Mouse (Mus musculus): Measurements from ENCODE around the gene Il17re. TPM values are rescaled to one million over a fixed set of nuclear protein-coding genes. Genes with fewer than 3 reads are reported as not detected.

The Il17re gene
- polyA plus RNA-seq, 1 experiment: not detected

DNA sequence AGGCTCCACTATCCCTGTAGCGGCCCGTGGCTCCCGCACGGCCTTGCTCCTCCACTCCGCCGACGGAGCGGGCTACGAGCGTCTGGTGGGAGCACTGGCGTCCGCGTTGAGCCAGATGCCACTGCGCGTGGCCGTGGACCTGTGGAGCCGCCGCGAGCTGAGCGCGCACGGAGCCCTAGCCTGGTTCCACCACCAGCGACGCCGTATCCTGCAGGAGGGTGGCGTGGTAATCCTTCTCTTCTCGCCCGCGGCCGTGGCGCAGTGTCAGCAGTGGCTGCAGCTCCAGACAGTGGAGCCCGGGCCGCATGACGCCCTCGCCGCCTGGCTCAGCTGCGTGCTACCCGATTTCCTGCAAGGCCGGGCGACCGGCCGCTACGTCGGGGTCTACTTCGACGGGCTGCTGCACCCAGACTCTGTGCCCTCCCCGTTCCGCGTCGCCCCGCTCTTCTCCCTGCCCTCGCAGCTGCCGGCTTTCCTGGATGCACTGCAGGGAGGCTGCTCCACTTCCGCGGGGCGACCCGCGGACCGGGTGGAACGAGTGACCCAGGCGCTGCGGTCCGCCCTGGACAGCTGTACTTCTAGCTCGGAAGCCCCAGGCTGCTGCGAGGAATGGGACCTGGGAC is 24.3 kb downstream of the Il17re start:
- H3K79me2 ChIP-seq (ENCODE audit: control insufficient read depth, insufficient read depth): no peaks in the 10 kb centered on the region
- H3ac ChIP-seq (ENCODE audit: control insufficient read depth, insufficient read length): no peak overlapping the region
- TF ChIP-seq USF1 (IDR thresholded peaks at IDR 0.05; ENCODE audit: low read depth) (no peak), POLR2AphosphoS2 (IDR thresholded peaks at IDR 0.05; ENCODE audit: insufficient read length, low read depth) (no peak), REST (IDR thresholded peaks at IDR 0.05; ENCODE audit: insufficient read depth, insufficient read length) (no peak), E2F4 (IDR thresholded peaks at IDR 0.05; ENCODE audit: insufficient read depth) (no peak), POLR2A (IDR thresholded peaks at IDR 0.05; ENCODE audit: insufficient read length, low read depth) (no peak), SRF (IDR thresholded peaks at IDR 0.05; ENCODE audit: control insufficient read depth, insufficient read length, low read depth) (no peak), CEBPB (IDR thresholded peaks at IDR 0.05; ENCODE audit: insufficient read depth, poor library complexity, severe bottlenecking) (no peak), TCF12 (IDR thresholded peaks at IDR 0.05; ENCODE audit: insufficient read depth, poor library complexity, severe bottlenecking) (no peak), MAX (IDR thresholded peaks at IDR 0.05; ENCODE audit: low read depth) (no peak), MYOG (IDR thresholded peaks at IDR 0.05; ENCODE audit: control insufficient read depth in 1 of 3, insufficient read depth in 1 of 3, insufficient read length in 2 of 3, low read depth in 2 of 3) (no peak), TCF3 (IDR thresholded peaks at IDR 0.05; ENCODE audit: insufficient read length, low read depth) (no peak), MYOD1 (IDR thresholded peaks at IDR 0.05; ENCODE audit: control insufficient read depth in 1 of 3, insufficient read length in 2 of 3, low read depth in 2 of 3) (no peak)
- peaks cover 4% of the 10 kb centered on the region for H3K36me3 ChIP-seq (ENCODE audit: control insufficient read depth, insufficient read depth)
- H3K4me2 ChIP-seq (ENCODE audit: low read depth): peak overlapping the region; percentile 80
- peak overlapping the region; percentile 33 for H3K4me3 ChIP-seq
- no peaks in the 10 kb centered on the region for H3K27me3 ChIP-seq (ENCODE audit: control insufficient read depth, insufficient read depth, insufficient read length)

DNA sequence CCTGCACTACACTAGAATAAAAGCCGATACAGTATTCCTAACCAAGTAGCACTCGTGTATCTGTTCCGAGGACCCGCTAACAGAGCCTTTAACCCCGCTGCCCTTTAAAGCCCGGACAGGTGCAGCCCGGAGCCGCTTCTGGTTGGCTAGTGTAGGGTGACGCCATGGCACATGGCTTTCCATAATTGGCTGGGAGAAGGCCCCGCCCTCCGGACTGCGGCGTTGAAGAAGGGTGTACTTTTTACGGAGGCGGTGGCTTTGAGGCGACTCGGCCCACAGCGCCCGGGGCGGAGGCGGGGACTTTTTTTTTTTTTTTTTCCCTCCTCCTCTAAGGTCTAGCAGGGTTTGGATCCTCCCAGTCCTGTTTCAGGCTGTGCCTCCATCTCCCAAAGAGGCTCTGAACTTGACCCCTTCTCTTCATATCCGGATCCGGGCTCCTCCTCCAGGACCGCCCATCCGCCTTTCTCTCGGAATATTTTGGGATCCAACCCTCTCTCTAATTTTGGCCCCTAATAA is 24.9 kb downstream of the Il17re start, which contains the start of gene Creld1:
Gene Creld1 (plus strand): TSS at position 198 of the 516 bp plus-strand sequence.
- no peak within 1 kb of the TSS for H3ac ChIP-seq (ENCODE audit: control insufficient read depth, insufficient read length)
- peaks cover 2% of the 10 kb centered on the region for H3K36me3 ChIP-seq (ENCODE audit: control insufficient read depth, insufficient read depth)
- peak within 1 kb of the TSS; percentile 33 for H3K4me3 ChIP-seq
- peak within 1 kb of the TSS; percentile 80 for H3K4me2 ChIP-seq (ENCODE audit: low read depth)
- TF ChIP-seq TCF3 (IDR thresholded peaks at IDR 0.05; ENCODE audit: insufficient read length, low read depth) (no peak), POLR2A (IDR thresholded peaks at IDR 0.05; ENCODE audit: insufficient read length, low read depth) (peak; percentile 13), TCF12 (IDR thresholded peaks at IDR 0.05; ENCODE audit: insufficient read depth, poor library complexity, severe bottlenecking) (no peak)
- H3K27me3 ChIP-seq (ENCODE audit: control insufficient read depth, insufficient read depth, insufficient read length): no peaks in the 10 kb centered on the region
- H3K79me2 ChIP-seq (ENCODE audit: control insufficient read depth, insufficient read depth): no peaks in the 10 kb centered on the region

- TF ChIP-seq MYOG (IDR thresholded peaks at IDR 0.05; ENCODE audit: control insufficient read depth in 1 of 3, insufficient read depth in 1 of 3, insufficient read length in 2 of 3, low read depth in 2 of 3) (no peak), REST (IDR thresholded peaks at IDR 0.05; ENCODE audit: insufficient read depth, insufficient read length) (no peak), E2F4 (IDR thresholded peaks at IDR 0.05; ENCODE audit: insufficient read depth) (no peak), MAX (IDR thresholded peaks at IDR 0.05; ENCODE audit: low read depth) (no peak), USF1 (IDR thresholded peaks at IDR 0.05; ENCODE audit: low read depth) (no peak), POLR2A (IDR thresholded peaks at IDR 0.05; ENCODE audit: insufficient read length, low read depth) (no peak), MYOD1 (IDR thresholded peaks at IDR 0.05; ENCODE audit: control insufficient read depth in 1 of 3, insufficient read length in 2 of 3, low read depth in 2 of 3) (no peak), TCF12 (IDR thresholded peaks at IDR 0.05; ENCODE audit: insufficient read depth, poor library complexity, severe bottlenecking) (no peak), TCF3 (IDR thresholded peaks at IDR 0.05; ENCODE audit: insufficient read length, low read depth) (no peak), SRF (IDR thresholded peaks at IDR 0.05; ENCODE audit: control insufficient read depth, insufficient read length, low read depth) (no peak), CEBPB (IDR thresholded peaks at IDR 0.05; ENCODE audit: insufficient read depth, poor library complexity, severe bottlenecking) (no peak), POLR2AphosphoS2 (IDR thresholded peaks at IDR 0.05; ENCODE audit: insufficient read length, low read depth) (no peak)
Observed at GRCm38 (mm10) chr6:113483729-113484128, 25.4 kb downstream of the Il17re start.

DNA sequence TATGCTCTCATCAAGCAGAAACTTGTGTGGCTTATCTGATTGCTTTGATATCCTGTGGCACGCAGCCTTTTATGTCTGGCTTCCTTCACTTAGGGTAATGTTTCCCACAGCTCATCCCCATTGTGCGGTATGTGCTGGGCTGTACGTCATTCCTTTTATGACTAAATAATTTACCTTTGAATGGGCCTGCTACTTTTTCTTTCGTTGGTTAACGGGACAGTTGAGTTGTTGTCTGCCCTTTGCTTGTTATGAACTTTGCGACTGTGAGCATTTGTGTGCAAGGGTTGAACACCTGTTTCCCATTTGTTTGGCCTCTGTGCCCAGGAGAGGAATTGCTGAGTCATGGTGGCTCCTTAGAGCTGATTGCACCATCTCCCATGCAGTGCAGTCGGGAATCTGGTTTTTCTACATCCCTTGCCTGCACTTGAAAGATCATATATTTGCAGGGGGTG is 28.9 kb downstream of the Il17re start:
- Histone ChIP-seq H3ac (ENCODE audit: control insufficient read depth, insufficient read length) (no peak overlapping the region), H3K27me3 (ENCODE audit: control insufficient read depth, insufficient read depth, insufficient read length) (no peaks in the 10 kb centered on the region), H3K36me3 (ENCODE audit: control insufficient read depth, insufficient read depth) (no peaks in the 10 kb centered on the region), H3K4me2 (ENCODE audit: low read depth) (peak overlapping the region; percentile 64), H3K4me3 (no peak overlapping the region), H3K79me2 (ENCODE audit: control insufficient read depth, insufficient read depth) (no peaks in the 10 kb centered on the region)
- TF ChIP-seq TCF3 (IDR thresholded peaks at IDR 0.05; ENCODE audit: insufficient read length, low read depth) (no peak), TCF12 (IDR thresholded peaks at IDR 0.05; ENCODE audit: insufficient read depth, poor library complexity, severe bottlenecking) (peak; percentile 80), MYOG (IDR thresholded peaks at IDR 0.05; ENCODE audit: control insufficient read depth in 1 of 3, insufficient read depth in 1 of 3, insufficient read length in 2 of 3, low read depth in 2 of 3) (peak; percentile 25 to 89 (median 58)), MAX (IDR thresholded peaks at IDR 0.05; ENCODE audit: low read depth) (no peak), POLR2AphosphoS2 (IDR thresholded peaks at IDR 0.05; ENCODE audit: insufficient read length, low read depth) (no peak), MYOD1 (IDR thresholded peaks at IDR 0.05; ENCODE audit: control insufficient read depth in 1 of 3, insufficient read length in 2 of 3, low read depth in 2 of 3) (peak; percentile 22 to 89 (median 89)), SRF (IDR thresholded peaks at IDR 0.05; ENCODE audit: control insufficient read depth, insufficient read length, low read depth) (no peak), USF1 (IDR thresholded peaks at IDR 0.05; ENCODE audit: low read depth) (no peak), CEBPB (IDR thresholded peaks at IDR 0.05; ENCODE audit: insufficient read depth, poor library complexity, severe bottlenecking) (peak; percentile 94)

More at GRCm38 (mm10) chr6:113483729-113484128, 25.4 kb downstream of the Il17re start:
- no peaks in the 10 kb centered on the region for H3K36me3 ChIP-seq (ENCODE audit: control insufficient read depth, insufficient read depth)
- no peaks in the 10 kb centered on the region for H3K79me2 ChIP-seq (ENCODE audit: control insufficient read depth, insufficient read depth)
- H3K4me3 ChIP-seq: peak overlapping the region; percentile 33
- no peak overlapping the region for H3ac ChIP-seq (ENCODE audit: control insufficient read depth, insufficient read length)
- H3K4me2 ChIP-seq (ENCODE audit: low read depth): peak overlapping the region; percentile 80
- H3K27me3 ChIP-seq (ENCODE audit: control insufficient read depth, insufficient read depth, insufficient read length): no peaks in the 10 kb centered on the region
